Comparison of ENCODE assay signal across 7 mouse cellular contexts in the genomic region with DNA sequence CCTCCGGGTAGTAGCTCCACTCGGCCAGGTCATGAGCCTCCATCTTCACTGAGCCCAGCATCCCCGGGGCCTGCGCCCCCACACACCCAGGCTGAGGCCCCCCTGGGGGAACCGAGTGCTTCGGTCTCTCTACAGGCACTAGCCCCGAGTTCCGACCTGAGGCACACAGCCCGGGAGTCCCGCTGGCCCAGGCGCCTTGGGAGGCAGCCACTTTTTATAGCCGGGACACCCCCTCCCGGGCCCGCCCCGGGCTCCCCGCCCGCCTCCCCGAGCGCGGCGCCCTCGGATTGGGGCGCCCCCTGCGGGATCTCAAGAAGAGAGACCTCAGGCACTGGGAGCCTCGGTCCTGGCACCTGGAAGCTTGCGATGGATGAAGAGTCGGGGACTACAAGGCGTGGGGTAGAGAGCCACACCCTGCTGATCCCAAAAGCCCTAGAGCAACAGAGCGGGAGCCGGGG. TPM values are rescaled to one million over a fixed set of nuclear protein-coding genes. Genes with fewer than 3 reads are reported as not detected.
DNase-seq lines count a peak whose midpoint lies in the region; ATAC-seq and TF ChIP-seq lines count a peak whose summit lies in the region.

A gene (minus strand): TSS at position 182 of the 458 bp plus-strand sequence.

- H3K9me3 ChIP-seq in MEL (replicated peaks; ENCODE audit: insufficient read depth, low read length): no peaks in the 10 kb centered on the region
- no peaks in the 10 kb centered on the region for H3K9me3 ChIP-seq in hindbrain, embryonic 16.5 days (ENCODE audit: control insufficient read depth, low read length)
- no peaks in the 10 kb centered on the region for H3K9me3 ChIP-seq in midbrain, embryonic 16.5 days (replicated peaks; ENCODE audit: control insufficient read depth, low read length, poor library complexity, severe bottlenecking)

- peak; percentile 38 for ATAC-seq in hindbrain, embryonic 16.5 days
- peak; percentile 25 for ATAC-seq in midbrain, embryonic 16.5 days

- peak within 1 kb of the TSS; percentile 81 to 93 for H3K4me3 ChIP-seq in MEL (ENCODE audit: control insufficient read depth in 1 of 2, insufficient read depth in 1 of 2, low read depth in 2 of 2, low read length in 2 of 2)
- peak within 1 kb of the TSS; percentile 92 for H3K4me3 ChIP-seq in hindbrain, embryonic 16.5 days (ENCODE audit: low read length)
- peak within 1 kb of the TSS; percentile 99 for H3K4me3 ChIP-seq in liver, adult 2 months (ENCODE audit: insufficient read depth, low read depth, low read length)
- H3K4me3 ChIP-seq in midbrain, embryonic 16.5 days (ENCODE audit: low read depth, low read length): peak within 1 kb of the TSS; percentile 72

- peaks cover 22% of the 10 kb centered on the region for H3K79me2 ChIP-seq in MEL (ENCODE audit: control insufficient read depth, insufficient read depth, low read length, poor library complexity)
- H3K79me2 ChIP-seq in liver, adult 2 months (ENCODE audit: control insufficient read depth, insufficient read depth, low read length): peaks cover 25% of the 10 kb centered on the region; the same call in 1 of the 2 replicates

- H3K27me3 ChIP-seq in MEL (ENCODE audit: control insufficient read depth in 1 of 2, insufficient read depth in 2 of 2, low read length in 2 of 2): peaks cover 0 to 5% of the 10 kb centered on the region in 2 experiments; a peak in 2 of 4 replicates
- peaks cover 20% of the 10 kb centered on the region for H3K27me3 ChIP-seq in hindbrain, embryonic 16.5 days (replicated peaks; ENCODE audit: control insufficient read depth, insufficient read depth, low read length)
- no peaks in the 10 kb centered on the region for H3K27me3 ChIP-seq in liver, adult 2 months (ENCODE audit: control insufficient read depth, insufficient read depth, low read length)
- H3K27me3 ChIP-seq in midbrain, embryonic 16.5 days (ENCODE audit: control insufficient read depth, insufficient read depth, low read depth, low read length): peaks cover 32% of the 10 kb centered on the region

- H3K4me2 ChIP-seq in hindbrain, embryonic 16.5 days (ENCODE audit: low read length): peak within 1 kb of the TSS; percentile 93
- peak within 1 kb of the TSS; percentile 30; the same call in 1 of the 2 replicates for H3K4me2 ChIP-seq in midbrain, embryonic 16.5 days (ENCODE audit: low read length)

- peak within 1 kb of the TSS; percentile 96 for H3K9ac ChIP-seq in MEL (ENCODE audit: control insufficient read depth, low read depth, low read length, poor library complexity, severe bottlenecking)
- H3K9ac ChIP-seq in hindbrain, embryonic 16.5 days (ENCODE audit: low read depth, low read length): peak within 1 kb of the TSS; percentile 88
- H3K9ac ChIP-seq in liver, adult 2 months (ENCODE audit: low read depth, low read length): peak within 1 kb of the TSS; percentile 99
- H3K9ac ChIP-seq in midbrain, embryonic 16.5 days (ENCODE audit: low read depth, low read length): peak within 1 kb of the TSS; percentile 90

- no peak for TF ChIP-seq EP300 in MEL (IDR thresholded peaks at IDR 0.05; ENCODE audit: low read depth in 1 of 2, low read length in 2 of 2)

- no peak for TF ChIP-seq POLR2A in MEL (IDR thresholded peaks at IDR 0.05; ENCODE audit: control insufficient read depth in 1 of 2, insufficient read depth in 1 of 2, low read depth in 1 of 2, low read length in 2 of 2, poor library complexity in 1 of 2)
- TF ChIP-seq POLR2A in liver, adult 2 months (IDR thresholded peaks at IDR 0.05; ENCODE audit: extremely low read depth, insufficient read depth, low read length): peak; percentile 98

- no peak within 1 kb of the TSS for H3K27ac ChIP-seq in MEL (ENCODE audit: control insufficient read depth, low read depth, low read length)
- peak within 1 kb of the TSS; percentile 75; the same call in 1 of the 2 replicates for H3K27ac ChIP-seq in hindbrain, embryonic 16.5 days (ENCODE audit: low read depth, low read length)
- H3K27ac ChIP-seq in liver, adult 2 months (replicated peaks; ENCODE audit: insufficient read depth, low read depth, low read length): peak within 1 kb of the TSS; percentile 93
- peak within 1 kb of the TSS; percentile 25; the same call in 1 of the 2 replicates for H3K27ac ChIP-seq in midbrain, embryonic 16.5 days (ENCODE audit: low read length)

- H3K36me3 ChIP-seq in MEL (ENCODE audit: control insufficient read depth in 1 of 2, insufficient read depth in 2 of 2, low read length in 2 of 2): peaks cover 2 to 22% of the 10 kb centered on the region in 2 experiments; a peak in 2 of 4 replicates
- no peaks in the 10 kb centered on the region for H3K36me3 ChIP-seq in hindbrain, embryonic 16.5 days (ENCODE audit: control insufficient read depth, insufficient read depth, low read length)
- no peaks in the 10 kb centered on the region for H3K36me3 ChIP-seq in liver, adult 2 months (ENCODE audit: control insufficient read depth, insufficient read depth, low read length)
- no peaks in the 10 kb centered on the region for H3K36me3 ChIP-seq in midbrain, embryonic 16.5 days (ENCODE audit: control insufficient read depth, insufficient read depth, low read length)

- peak in 2 of 3 experiments; percentile 40 to 63; a peak in 4 of 6 replicates for TF ChIP-seq CTCF in MEL (IDR thresholded peaks at IDR 0.05 in 2 of 3, conservative IDR thresholded peaks at IDR 0.05 in 1 of 3; ENCODE audit: control insufficient read depth in 1 of 3, insufficient read depth in 1 of 3, low read depth in 2 of 3, low read length in 3 of 3, poor library complexity in 1 of 3, severe bottlenecking in 1 of 3)
- peak; percentile 70 for TF ChIP-seq CTCF in liver, adult 2 months (IDR thresholded peaks at IDR 0.05; ENCODE audit: low read depth, low read length)

- DNase-seq in MEL (ENCODE audit: low read depth, low spot score): peak; percentile 35
- peak; percentile 43 to 73 for DNase-seq in adrenal gland, postnatal 36 days
- DNase-seq in gastrocnemius, adult 18-20 months (ENCODE audit: low spot score): peak; percentile 63
- peak; percentile 73 for DNase-seq in liver, adult 2 months (ENCODE audit: extremely low read depth, low read depth, low spot score)
- peak; percentile 37 for DNase-seq in urinary bladder, postnatal 14 days (ENCODE audit: low spot score)

- peaks cover 9 to 19% of the 10 kb centered on the region in 2 experiments for H3K4me1 ChIP-seq in MEL (ENCODE audit: control insufficient read depth in 1 of 2, insufficient read depth in 2 of 2, low read length in 2 of 2)
- peaks cover 13% of the 10 kb centered on the region for H3K4me1 ChIP-seq in hindbrain, embryonic 16.5 days (ENCODE audit: control insufficient read depth, insufficient read depth, low read depth, low read length)
- H3K4me1 ChIP-seq in liver, adult 2 months (ENCODE audit: control insufficient read depth, insufficient read depth, low read length): peaks cover 12% of the 10 kb centered on the region
- peaks cover 13% of the 10 kb centered on the region for H3K4me1 ChIP-seq in midbrain, embryonic 16.5 days (ENCODE audit: control insufficient read depth, insufficient read depth, low read length)

- 4% methylated on average over 30 of the region's 30 CpGs for WGBS in hindbrain, embryonic 16.5 days
- 1% methylated on average over 30 of the region's 30 CpGs for WGBS in liver, adult 2 months
- WGBS in midbrain, embryonic 16.5 days: 4% methylated on average over 30 of the region's 30 CpGs

- no peak; the same call in 1 of the 2 replicates for TF ChIP-seq RAD21 in MEL (IDR thresholded peaks at IDR 0.05; ENCODE audit: low read depth, low read length)

TF ChIP-seq in MEL, 35 proteins besides CTCF, POLR2A, EP300 and RAD21:
- TF ChIP-seq TCF12 (IDR thresholded peaks at IDR 0.05; ENCODE audit: low read depth, low read length) (no peak), SMC3 (IDR thresholded peaks at IDR 0.05; ENCODE audit: low read depth, low read length) (0 out of 2 replicates have a peak, but pooled peaks have one; percentile 14)

RNA-seq across cellular contexts. Expression of the gene that starts here (rescaled TPM):
- total RNA-seq in MEL (2012; rRNA removed): not detected in 2 replicates
- polyA plus RNA-seq in MEL (2012; ENCODE audit: insufficient read depth in 1 of 2, insufficient read length in 2 of 2, low read depth in 1 of 2, low replicate concordance in 2 of 2, missing spikeins in 1 of 2): not detected
- total RNA-seq in adrenal gland, postnatal 36 days (2021): not detected
- under 1 TPM in 1 of 2 experiments, not detected in 1; 0.09 TPM for total RNA-seq in gastrocnemius, adult 18-20 months (2021)
- not detected in 2 replicates for polyA plus RNA-seq in hindbrain, embryonic 16.5 days (2015; fragmentation: Nextera tagmentation; extraction: Ambion mirVana)
- 31.2 and 60.1 TPM in 2 replicates for total RNA-seq in liver, adult 2 months (2014; rRNA removed)
- polyA plus RNA-seq in liver, adult 2 months (2012; rRNA removed): 47.4 and 54.1 TPM in 2 replicates
- not detected in 2 replicates for polyA plus RNA-seq in midbrain, embryonic 16.5 days (2015; fragmentation: Nextera tagmentation; extraction: Ambion mirVana)

Comparison
In these comparisons a context has a peak if more than half of its experiments do, and no peak if none do; other contexts are left out.
1. RNA of the gene that starts here (total RNA-seq): 31.2 to 60.1 TPM in liver, adult 2 months; 0.09 TPM in gastrocnemius, adult 18-20 months, not detected in adrenal gland, postnatal 36 days and not detected in MEL; every median in the first group is over 10 times any median in the second.
2. RNA of the gene that starts here (polyA plus RNA-seq): 47.4 to 54.1 TPM in liver, adult 2 months; not detected in MEL, not detected in hindbrain, embryonic 16.5 days and not detected in midbrain, embryonic 16.5 days; every median in the first group is over 10 times any median in the second.
3. Peak in DNase-seq, H3K4me3 ChIP-seq and H3K9ac ChIP-seq in MEL; RNA of the gene not detected or under 1 TPM.
4. Peak in DNase-seq in adrenal gland, postnatal 36 days; RNA of the gene not detected or under 1 TPM.
5. Peak in DNase-seq in gastrocnemius, adult 18-20 months; RNA of the gene not detected or under 1 TPM.
6. Peak in ATAC-seq, H3K4me3 ChIP-seq, H3K27ac ChIP-seq, H3K9ac ChIP-seq and H3K4me2 ChIP-seq in hindbrain, embryonic 16.5 days; RNA of the gene not detected or under 1 TPM.
7. Peak in ATAC-seq, H3K4me3 ChIP-seq, H3K27ac ChIP-seq, H3K9ac ChIP-seq and H3K4me2 ChIP-seq in midbrain, embryonic 16.5 days; RNA of the gene not detected or under 1 TPM.
8. Peak in every context shown above with its lines, with median percentiles within 50 percentile points of each other: DNase-seq, H3K4me3 ChIP-seq and H3K9ac ChIP-seq.